Mouse (Mus musculus): ENCODE data around the gene Gpatch3.

- TF ChIP-seq POLR2A (IDR thresholded peaks at IDR 0.05; ENCODE audit: low read depth, low read length) (no peak), CTCF (IDR thresholded peaks at IDR 0.05; ENCODE audit: borderline replicate concordance, insufficient read depth, low read length) (no peak)
Measured at GRCm38 (mm10) chr4:133625621-133626071, 51.1 kb downstream of the Gpatch3 start.

All from embryonic fibroblast, embryonic 13.5 days (primary cell).